Mouse (Mus musculus) mature B cell (primary cell): ENCODE data around the gene Kcnh7.

Experiments
- in situ Hi-C: fragments of 300-500 bp; cut with MboI; formaldehyde crosslinking; loops from 2 replicates; pipeline ENCODE4 v1.14.3; 2019

The Kcnh7 gene

DNA sequence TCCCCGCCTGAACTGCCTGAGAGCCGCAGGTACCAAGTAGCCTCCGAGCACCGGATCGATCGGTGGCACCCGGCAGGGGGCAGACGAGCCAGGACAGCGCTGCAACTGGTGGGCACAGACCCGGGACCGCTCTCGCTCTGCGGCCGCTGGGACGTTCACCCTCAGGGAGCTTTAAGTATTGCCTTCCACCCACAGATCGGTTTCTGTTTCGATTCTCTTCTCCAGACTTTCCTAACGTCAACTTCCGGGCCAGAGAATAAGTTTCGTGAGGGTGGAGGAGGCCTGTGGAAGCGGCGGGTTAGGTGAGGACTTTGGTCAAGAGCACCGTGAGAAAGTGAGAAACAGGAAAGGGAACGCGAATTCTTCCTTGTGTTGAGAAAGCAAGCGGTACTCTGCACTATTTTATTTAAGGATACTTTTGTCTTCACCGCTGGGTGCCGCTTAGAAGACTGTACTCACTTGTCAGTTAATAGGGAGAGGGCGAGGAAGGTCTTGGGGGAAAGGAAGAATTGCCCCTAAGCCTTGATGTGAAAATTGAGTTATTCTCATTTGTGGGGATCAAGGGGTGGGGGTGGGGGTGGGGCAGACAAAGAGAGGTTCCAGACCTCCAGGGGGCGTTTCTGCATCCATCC is 538.0 kb downstream of the Kcnh7 start, which contains the start of gene Ifih1:
Gene Ifih1, minus strand, starts transcription at position 242 of the 632 bp plus-strand sequence.
- in situ Hi-C loops = loop anchor here (25.0 kb wide), 1 partner anchor 1009 kb away; no protein-coding TSS in a partner anchor

DNA sequence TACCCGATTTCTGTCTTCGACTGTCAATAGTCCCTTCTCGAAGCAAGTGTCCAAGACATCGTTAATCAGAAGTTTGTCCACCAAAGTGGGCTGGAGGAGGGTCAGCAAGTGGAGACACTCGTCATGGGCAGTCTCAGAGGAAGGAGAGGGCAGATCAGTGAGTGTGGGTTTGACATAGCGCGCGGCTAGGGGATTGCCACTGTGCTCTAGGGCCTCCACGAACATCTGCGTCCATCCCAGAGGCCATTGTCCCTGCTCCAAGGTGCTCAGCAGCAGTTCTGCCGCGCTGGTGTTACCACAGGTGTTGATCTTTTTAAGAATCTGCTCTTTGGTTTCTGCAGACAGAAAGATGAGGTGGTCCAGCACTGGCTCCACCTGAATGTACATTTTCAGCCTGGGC is 538.6 kb downstream of the Kcnh7 start:
- in situ Hi-C loops = loop anchor here (25.0 kb wide), 1 partner anchor 1008 kb away; no protein-coding TSS in a partner anchor

DNA sequence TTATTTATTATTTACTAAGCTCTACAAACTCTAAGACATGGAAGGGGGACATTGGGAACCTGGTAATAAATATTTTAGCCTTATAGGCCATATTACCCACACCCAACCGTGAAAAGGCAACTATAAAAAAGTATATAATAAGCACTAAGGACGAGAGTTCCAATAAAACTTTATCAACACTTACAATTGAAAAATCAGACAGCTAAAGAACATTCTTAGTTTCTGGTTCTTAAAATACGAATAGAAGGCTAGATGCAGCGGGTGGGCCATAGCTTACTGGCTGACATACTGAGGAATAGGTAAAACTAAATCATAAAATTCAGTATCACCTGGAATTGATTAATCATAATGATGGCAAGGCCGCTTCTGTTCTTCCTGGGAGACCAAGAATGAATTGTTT is 539.2 kb downstream of the Kcnh7 start:
- in situ Hi-C loops = loop anchor here (25.0 kb wide), 1 partner anchor 1008 kb away; no protein-coding TSS in a partner anchor
